Comparison of ENCODE assay signal across 9 mouse cellular contexts in the genomic region with DNA sequence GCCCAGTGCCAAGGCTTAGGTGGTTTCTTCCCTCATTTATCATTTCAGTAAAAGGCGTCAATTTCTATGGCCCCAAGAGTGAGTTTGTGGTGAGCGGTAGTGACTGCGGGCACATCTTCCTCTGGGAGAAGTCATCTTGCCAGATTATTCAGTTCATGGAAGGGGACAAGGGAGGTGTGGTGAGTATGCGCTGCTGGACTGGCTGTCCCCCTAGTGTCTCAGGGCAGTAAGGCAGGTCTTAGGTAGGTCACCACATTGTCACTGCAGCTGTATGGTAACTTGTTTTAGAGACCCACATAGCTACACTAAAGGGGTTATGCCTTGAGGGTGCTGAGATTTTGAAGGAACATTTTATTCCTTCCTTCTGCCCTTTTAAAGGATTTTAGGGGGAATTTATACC. TPM values are rescaled to one million over a fixed set of nuclear protein-coding genes. Genes with fewer than 3 reads are reported as not detected.
DNase-seq lines count a peak whose midpoint lies in the region; ATAC-seq lines count a peak whose summit lies in the region.
"Had no signal": no experiment of that assay in that cellular context is flagged by ENCODE, and none has a peak within 500 bp of the region (broad histone marks: within the 10 kb centered on the region; RNA-seq: fewer than 3 reads in every experiment).

No protein-coding gene starts in this region.

- H3K27ac ChIP-seq in hindbrain, embryonic 11.5 days (ENCODE audit: low read depth, low read length): no peak overlapping the region
- no peak overlapping the region for H3K27ac ChIP-seq in hindbrain, embryonic 12.5 days
- H3K27ac ChIP-seq: limb, embryonic 13.5 days had no signal

- peak; percentile 52 for DNase-seq in hindbrain, embryonic 11.5 days (ENCODE audit: low spot score)
- DNase-seq in 416B (ENCODE audit: low read depth) (peak; percentile 41), ES-CJ7 (ENCODE audit: low read depth, low spot score) (peak; percentile 60)
- DNase-seq in kidney, postnatal 25 days: peak; percentile 44 to 52
- no peak for DNase-seq in urinary bladder, postnatal 10 days (ENCODE audit: low spot score)
- no peak for DNase-seq in ovary, postnatal 36 days (ENCODE audit: low spot score)
- no peak for DNase-seq in cerebellum, adult 8-10 months

- H3K4me1 ChIP-seq in hindbrain, embryonic 11.5 days (replicated peaks; ENCODE audit: control insufficient read depth, insufficient read depth, low read length): no peaks in the 10 kb centered on the region
- no peaks in the 10 kb centered on the region for H3K4me1 ChIP-seq in hindbrain, embryonic 12.5 days
- H3K4me1 ChIP-seq: limb, embryonic 13.5 days had no signal

- peaks cover 7% of the 10 kb centered on the region; the same call in 1 of the 2 replicates for H3K36me3 ChIP-seq in hindbrain, embryonic 11.5 days (ENCODE audit: control insufficient read depth, insufficient read depth, low read length)
- peaks cover 53% of the 10 kb centered on the region for H3K36me3 ChIP-seq in hindbrain, embryonic 12.5 days

- no peak overlapping the region for H3K4me2 ChIP-seq in hindbrain, embryonic 11.5 days (replicated peaks; ENCODE audit: low read depth, low read length)
- H3K4me2 ChIP-seq in hindbrain, embryonic 12.5 days (replicated peaks): no peak overlapping the region
- H3K4me2 ChIP-seq: limb, embryonic 13.5 days had no signal

- H3K27me3 ChIP-seq in hindbrain, embryonic 11.5 days (ENCODE audit: control insufficient read depth, insufficient read depth, low read length): no peaks in the 10 kb centered on the region
- no peaks in the 10 kb centered on the region for H3K27me3 ChIP-seq in hindbrain, embryonic 12.5 days
- H3K27me3 ChIP-seq: limb, embryonic 13.5 days had no signal

- no peak overlapping the region for H3K4me3 ChIP-seq in hindbrain, embryonic 11.5 days (ENCODE audit: low read depth, low read length)
- H3K4me3 ChIP-seq in hindbrain, embryonic 12.5 days: no peak overlapping the region
- H3K4me3 ChIP-seq: limb, embryonic 13.5 days had no signal

- no peaks in the 10 kb centered on the region for H3K9me3 ChIP-seq in hindbrain, embryonic 11.5 days (ENCODE audit: control insufficient read depth, low read length)
- no peaks in the 10 kb centered on the region for H3K9me3 ChIP-seq in hindbrain, embryonic 12.5 days (replicated peaks)
- H3K9me3 ChIP-seq: limb, embryonic 13.5 days had no signal

- H3K9ac ChIP-seq in hindbrain, embryonic 11.5 days (ENCODE audit: low read depth, low read length): no peak overlapping the region
- H3K9ac ChIP-seq in hindbrain, embryonic 12.5 days: no peak overlapping the region
- H3K9ac ChIP-seq: limb, embryonic 13.5 days had no signal

- 67% methylated on average over 4 of the region's 4 CpGs for WGBS in hindbrain, embryonic 11.5 days
- WGBS in hindbrain, embryonic 12.5 days: 67% methylated on average over 4 of the region's 4 CpGs

- ATAC-seq in hindbrain, embryonic 11.5 days (ENCODE audit: low FRiP score): peak; percentile 57; the same call in 1 of the 2 replicates
- no peak for ATAC-seq in hindbrain, embryonic 12.5 days (ENCODE audit: low FRiP score)

RNA-seq across cellular contexts. Expression of gene Pea15a, which starts 17.7 kb away (rescaled TPM):
- 283 and 321 TPM in 2 replicates for polyA plus RNA-seq in hindbrain, embryonic 11.5 days (2014; fragmentation: Nextera tagmentation; extraction: Ambion mirVana)
- 322 and 363 TPM in 2 replicates for polyA plus RNA-seq in hindbrain, embryonic 12.5 days (2016; fragmentation: Nextera tagmentation; extraction: Ambion mirVana)

RNA-seq across cellular contexts. Expression of gene Casq1, which starts 30.8 kb away (rescaled TPM):
- 1.4 and 2.5 TPM in 2 replicates for polyA plus RNA-seq in hindbrain, embryonic 11.5 days (2014; fragmentation: Nextera tagmentation; extraction: Ambion mirVana)
- polyA plus RNA-seq in hindbrain, embryonic 12.5 days (2016; fragmentation: Nextera tagmentation; extraction: Ambion mirVana): 2.3 and 3.8 TPM in 2 replicates

RNA-seq across cellular contexts. Expression of gene Dcaf8, which starts 41.0 kb away (rescaled TPM):
- 87.8 and 96.0 TPM in 2 replicates for polyA plus RNA-seq in hindbrain, embryonic 11.5 days (2014; fragmentation: Nextera tagmentation; extraction: Ambion mirVana)
- 136 and 137 TPM in 2 replicates for polyA plus RNA-seq in hindbrain, embryonic 12.5 days (2016; fragmentation: Nextera tagmentation; extraction: Ambion mirVana)

Comparison
In these comparisons a context has a peak if more than half of its experiments do, and no peak if none do; other contexts are left out.
1. DNase-seq: peak in hindbrain, embryonic 11.5 days (single experiment), 416B (single experiment), ES-CJ7 (single experiment) and kidney, postnatal 25 days (2 of 2); none in urinary bladder, postnatal 10 days (single experiment), ovary, postnatal 36 days (single experiment) and cerebellum, adult 8-10 months (single experiment).